Mouse (Mus musculus): ENCODE measurements around the gene Gm973.

The Gm973 gene

DNA sequence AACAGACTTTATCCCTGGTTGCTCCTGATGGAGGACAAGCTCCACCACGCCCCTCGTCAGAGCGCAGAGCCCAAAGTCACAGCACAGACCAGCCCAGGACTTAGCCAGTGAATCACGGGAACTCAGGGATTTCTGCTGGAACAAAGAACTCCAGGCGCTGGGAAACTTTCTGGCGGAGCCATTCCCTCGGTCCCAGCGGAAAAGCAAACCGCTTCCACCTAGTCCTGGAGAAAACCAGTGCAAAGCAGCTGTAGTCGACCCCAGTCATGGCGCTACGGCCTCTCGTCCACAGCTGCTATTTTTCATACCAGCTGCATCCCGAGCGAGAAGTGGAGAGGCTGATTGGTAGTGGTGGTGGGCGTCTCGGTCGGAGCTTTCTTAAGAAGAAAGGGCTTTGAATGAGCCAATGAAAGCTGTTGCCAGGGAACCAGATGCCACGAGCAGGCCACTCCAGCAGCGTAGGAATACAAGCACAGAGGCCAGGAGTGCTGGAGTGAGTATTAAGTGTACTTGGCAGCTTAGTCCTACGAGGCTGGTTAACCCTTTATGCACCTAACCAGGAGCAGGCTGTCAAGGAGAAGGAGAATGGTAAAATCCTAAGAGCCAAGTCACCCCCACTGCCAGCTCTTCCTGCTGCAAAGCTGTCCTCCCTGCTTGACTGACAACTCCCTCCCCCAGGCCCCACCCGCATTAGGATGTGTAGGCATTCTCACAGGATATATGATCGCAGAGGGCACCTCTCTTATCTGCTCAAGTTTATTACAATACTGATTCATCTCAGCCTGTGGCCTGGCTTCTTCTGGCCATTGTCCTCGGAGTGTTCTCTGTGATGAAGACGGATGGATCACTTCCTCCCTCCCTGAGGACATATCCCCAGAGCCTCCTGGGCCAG lies at the start of gene Gm973:
TSS of gene Gm973 (plus strand) at position 239 of the 892 bp plus-strand sequence.
- no peak for DNase-seq (ENCODE audit: low spot score)

DNA sequence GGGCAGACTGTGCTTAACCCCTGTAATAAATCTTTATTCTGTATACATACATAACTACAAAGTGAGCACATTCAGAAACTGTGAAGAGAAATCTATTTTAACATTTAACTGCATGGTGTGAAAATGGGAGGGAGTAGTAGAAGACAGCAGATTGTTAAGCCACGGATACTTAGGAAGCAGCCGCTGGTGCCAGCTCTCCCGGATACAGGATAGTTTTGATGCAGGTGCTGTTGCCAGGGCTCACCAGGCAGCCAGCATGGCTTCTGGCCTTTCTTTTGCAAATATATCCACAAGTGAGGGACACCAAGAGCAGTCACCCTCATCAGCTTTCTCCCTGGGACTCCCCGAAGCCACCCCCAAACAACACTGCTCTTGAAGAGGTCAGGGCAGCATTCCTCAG lies 46.9 kb upstream of the Gm973 start:
- DNase-seq (ENCODE audit: low spot score): no peak

DNA sequence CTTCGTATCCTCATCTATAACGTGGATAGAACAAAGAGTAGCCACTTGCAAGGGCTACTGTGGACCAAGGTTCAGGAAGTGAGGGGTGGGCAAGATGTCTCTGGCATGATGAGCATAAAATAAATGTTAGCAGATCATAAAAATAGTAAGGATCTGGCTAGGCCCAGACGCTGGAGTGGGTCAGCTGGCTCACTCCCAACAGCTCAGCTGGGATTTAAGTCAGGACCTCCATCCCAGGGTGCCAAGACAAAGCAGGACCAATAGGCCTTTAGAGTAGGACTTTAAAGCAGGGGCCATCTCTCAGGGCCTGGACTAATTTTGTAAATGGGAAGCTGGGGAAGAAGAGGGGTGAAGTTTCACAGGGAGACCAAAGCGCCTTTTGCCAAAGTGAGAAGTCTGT lies 45.3 kb upstream of the Gm973 start:
- no peak for DNase-seq (ENCODE audit: low spot score)

DNA sequence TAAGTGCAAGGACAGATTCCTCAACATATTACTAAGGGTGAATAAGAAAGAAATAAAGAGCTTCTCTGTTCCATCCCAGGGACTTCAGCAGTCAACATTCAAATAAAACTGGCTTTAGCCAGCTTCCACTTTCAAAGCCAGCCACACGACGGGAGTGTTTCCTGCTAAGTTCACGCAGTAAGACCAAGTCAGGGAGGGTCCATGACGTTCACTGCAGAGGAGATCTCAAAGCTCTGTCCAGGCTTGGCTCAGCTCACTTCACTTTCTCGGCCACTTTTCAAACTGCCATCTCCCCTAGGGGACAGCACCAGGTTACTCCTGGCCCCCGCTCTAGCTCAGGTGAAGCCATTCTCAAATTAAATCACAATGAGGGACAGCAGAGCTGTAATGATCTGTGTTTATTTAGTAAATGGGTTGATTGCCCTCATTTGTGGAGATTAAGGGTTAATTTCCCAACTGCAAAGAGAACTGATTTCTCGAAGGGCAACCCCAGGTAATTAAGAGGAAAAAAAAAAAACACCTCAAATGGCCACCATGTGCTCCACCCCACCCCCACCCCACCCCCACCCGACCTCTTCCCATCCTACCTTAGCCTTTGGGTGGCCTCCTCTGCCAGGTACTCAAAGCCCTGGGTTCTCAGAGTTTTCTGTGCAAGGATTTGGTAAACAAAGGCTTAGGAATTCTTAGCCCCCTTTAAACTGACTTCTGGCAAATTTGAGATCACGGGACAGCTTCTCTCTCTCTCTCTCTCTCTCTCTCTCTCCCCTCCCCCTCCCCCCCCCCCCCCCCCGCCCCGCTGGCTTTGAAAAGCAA lies 43.5 kb upstream of the Gm973 start:
- DNase-seq (ENCODE audit: low spot score): no peak

DNA sequence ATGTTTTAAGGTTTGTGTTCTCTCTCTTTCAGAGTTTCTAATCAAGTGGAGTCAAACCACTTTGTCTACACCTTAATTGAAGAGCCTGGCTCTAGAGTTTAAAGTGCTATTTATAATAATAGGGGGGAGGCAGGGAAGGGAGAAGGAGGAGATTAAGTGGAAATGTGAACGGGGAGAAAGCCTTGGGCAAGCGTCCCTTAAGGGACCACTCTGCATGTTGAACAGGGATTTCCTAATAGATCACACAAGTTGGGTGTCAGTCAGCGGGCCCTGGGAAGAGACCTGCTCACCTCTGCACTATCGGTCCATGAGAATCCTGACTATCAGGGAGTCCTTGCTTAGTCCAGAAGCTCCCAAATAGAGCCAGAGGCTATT lies 42.9 kb upstream of the Gm973 start:
- no peak for DNase-seq (ENCODE audit: low spot score)

DNA sequence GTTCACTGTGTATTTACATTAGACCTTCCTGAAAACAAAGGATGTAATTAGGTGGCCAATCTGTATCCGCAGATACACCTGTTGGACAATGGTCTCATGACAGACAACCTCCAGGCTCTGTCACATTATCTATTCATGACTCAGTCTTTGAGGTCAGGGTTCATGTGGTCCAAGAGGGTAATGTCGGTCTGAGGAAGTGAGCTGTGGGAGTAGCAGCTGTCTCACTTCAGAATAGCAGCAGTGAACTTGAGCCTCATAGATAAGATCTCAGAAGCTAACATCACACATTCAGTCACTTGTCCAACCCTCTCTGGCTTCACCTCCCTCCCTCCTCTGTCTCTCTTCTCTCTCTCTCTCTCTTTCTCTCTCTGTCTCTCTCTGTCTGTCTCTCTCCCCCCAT lies 40.4 kb upstream of the Gm973 start:
- no peak for DNase-seq (ENCODE audit: low spot score)

DNA sequence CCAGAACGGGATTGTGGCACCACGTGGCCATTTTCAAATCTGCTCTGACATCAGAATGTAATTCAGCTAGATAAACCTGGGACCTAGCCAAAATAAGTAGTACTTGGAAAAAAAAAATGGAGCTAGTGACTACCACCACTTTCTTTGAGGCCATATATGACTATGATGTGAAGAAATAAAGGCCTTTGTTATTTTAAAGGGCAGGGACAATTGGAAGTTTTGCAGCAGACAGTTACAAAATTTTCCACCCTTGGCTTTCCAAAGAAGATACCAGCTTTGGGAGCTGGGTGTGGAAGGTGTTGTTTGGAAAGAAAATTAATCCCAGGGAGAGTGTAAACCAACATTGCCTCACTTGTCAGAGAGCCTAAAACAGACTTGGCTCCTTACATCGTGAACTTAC lies 37.2 kb upstream of the Gm973 start:
- DNase-seq (ENCODE audit: low spot score): no peak

DNA sequence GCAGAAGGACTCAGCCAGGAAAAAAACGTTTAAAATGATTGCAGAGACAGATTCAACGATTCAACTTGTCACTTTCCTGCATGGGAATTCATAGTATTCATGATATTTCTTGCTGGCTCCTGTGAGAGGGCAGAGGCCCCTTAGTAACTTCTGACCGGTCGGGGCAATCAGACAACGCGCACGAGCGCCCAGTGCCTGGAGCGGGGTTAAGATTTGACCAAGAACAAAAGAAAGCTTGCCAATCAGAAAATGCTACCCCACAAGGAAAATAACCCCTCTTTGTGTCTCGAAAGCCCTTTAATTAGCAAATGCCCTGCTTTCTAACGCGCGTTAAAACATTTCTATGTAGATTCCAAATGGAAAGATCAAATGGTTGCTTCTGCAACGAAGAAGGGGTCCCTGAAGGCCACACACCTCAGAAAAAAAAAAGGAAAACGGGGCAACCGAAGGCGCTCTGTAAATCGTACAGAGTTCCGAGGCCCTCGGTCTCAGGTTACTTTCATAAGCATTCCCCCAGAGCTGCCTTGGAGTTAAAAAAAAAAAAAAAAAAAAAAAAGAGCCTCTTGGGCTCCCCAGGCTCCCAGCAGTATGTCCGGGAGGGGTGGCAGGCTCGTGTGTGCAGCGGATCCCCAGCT lies 35.1 kb upstream of the Gm973 start:
- no peak for DNase-seq (ENCODE audit: low spot score)

DNA sequence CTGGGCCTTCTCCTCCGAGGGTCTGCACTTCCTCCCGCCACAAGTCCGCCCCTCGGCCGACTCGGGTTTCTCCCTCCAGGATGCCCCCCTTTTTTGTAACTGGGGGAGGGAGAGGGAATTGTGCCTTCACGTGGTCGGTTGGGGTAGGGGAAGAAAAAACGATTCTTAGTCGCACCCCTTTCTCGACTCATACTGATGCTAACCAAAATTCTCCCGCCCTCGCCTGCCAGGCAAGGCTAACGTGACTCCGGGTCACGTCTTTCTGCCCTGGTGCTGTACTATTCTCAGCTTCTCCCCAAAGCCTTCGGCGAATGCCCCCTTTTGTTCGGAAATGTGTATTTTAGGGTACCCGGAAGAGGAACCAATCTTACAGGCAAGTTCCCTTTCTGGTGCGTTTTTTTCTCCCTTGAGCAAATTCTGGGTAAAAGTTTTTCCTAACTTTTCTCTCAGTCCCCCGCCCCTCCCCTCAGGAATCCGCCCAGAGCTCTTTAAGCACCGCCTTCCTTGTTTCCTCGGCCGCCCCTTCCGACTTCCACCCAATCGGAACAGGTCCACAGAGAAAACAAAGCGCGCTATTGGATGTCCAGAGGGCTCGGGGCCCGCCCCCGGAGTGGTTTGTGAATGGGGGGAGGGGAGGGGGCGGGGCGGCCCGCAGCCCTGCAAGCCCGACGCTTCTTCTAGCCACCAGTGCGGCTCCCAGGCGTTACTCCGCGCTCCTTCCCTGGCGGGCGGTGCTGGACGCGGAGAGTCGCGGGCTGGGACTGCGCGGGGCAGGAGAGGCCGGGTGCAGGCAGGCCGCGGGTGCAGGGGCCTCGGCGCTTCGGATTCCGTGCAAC lies 34.4 kb upstream of the Gm973 start:
- peak; percentile 85 for DNase-seq (ENCODE audit: low spot score)

DNA sequence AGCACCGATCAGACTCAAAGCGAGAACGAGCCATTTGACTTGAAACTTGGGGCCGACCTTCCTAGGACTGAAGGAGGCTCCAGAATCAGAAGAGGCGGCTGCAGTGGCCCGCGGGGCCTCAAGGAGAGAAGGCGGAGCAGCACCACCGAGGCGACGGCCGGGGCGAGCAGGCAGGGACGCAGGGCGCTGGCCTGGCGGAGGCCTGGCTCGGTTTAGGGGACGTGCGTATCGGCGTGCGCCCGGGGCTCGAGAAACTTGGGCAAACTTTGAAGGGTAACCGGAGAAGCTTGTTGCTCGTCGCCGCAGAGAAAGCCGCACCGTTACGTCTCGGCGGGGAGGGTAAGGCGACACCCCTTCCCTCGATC lies 33.8 kb upstream of the Gm973 start, which contains the start of gene Fzd7:
TSS of gene Fzd7 (plus strand) at position 94 of the 365 bp plus-strand sequence.
- DNase-seq (ENCODE audit: low spot score): no peak

DNA sequence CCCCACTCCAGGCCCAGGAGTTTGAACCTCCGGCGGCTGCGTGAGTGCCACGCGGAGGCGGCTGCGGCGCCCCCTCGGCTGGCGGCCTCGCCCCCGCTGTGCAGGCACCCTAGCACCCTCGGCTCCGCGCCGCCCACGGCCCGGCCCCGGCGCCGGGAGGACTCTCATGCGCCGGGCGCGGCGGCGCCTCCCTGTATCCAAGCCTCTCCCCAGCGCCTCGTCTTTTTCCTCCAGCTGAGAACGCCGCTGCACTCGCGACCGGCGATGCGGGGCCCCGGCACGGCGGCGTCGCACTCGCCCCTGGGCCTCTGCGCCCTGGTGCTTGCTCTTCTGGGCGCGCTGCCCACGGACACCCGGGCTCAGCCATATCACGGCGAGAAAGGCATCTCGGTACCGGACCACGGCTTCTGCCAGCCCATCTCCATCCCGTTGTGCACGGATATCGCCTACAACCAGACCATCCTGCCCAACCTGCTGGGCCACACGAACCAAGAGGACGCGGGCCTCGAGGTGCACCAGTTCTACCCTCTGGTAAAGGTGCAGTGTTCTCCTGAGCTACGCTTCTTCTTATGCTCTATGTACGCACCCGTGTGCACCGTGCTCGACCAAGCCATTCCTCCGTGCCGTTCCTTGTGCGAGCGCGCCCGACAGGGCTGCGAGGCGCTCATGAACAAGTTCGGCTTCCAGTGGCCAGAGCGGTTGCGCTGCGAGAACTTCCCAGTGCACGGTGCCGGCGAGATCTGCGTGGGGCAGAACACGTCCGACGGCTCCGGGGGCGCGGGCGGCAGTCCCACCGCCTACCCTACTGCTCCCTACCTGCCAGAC lies 33.2 kb upstream of the Gm973 start:
- DNase-seq (ENCODE audit: low spot score): peak; percentile 4

DNA sequence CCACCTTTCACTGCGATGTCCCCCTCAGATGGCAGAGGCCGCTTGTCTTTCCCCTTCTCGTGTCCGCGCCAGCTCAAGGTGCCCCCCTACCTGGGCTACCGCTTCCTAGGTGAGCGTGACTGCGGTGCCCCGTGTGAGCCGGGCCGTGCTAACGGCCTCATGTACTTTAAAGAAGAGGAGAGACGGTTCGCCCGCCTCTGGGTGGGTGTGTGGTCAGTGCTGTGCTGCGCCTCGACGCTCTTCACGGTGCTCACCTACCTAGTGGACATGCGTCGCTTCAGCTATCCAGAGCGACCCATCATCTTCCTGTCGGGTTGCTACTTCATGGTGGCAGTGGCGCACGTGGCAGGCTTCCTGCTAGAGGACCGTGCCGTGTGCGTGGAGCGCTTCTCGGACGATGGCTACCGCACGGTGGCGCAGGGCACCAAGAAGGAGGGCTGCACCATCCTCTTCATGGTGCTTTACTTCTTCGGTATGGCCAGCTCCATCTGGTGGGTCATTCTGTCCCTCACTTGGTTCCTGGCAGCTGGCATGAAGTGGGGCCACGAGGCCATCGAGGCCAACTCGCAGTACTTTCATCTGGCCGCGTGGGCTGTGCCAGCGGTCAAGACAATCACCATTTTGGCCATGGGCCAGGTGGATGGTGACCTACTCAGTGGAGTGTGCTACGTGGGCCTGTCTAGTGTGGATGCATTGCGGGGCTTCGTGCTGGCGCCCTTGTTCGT lies 32.4 kb upstream of the Gm973 start:
- peak; percentile 16 for DNase-seq (ENCODE audit: low spot score)

DNA sequence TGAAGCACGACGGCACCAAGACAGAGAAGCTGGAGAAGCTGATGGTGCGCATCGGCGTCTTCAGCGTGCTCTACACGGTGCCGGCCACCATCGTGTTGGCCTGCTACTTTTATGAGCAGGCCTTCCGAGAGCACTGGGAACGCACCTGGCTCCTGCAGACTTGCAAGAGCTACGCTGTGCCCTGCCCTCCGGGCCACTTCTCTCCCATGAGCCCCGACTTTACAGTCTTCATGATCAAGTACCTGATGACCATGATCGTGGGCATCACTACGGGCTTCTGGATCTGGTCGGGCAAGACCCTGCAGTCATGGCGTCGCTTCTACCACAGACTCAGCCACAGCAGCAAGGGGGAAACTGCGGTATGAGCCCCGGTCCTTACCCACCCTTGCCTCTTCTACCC lies 31.8 kb upstream of the Gm973 start:
- no peak for DNase-seq (ENCODE audit: low spot score)

DNA sequence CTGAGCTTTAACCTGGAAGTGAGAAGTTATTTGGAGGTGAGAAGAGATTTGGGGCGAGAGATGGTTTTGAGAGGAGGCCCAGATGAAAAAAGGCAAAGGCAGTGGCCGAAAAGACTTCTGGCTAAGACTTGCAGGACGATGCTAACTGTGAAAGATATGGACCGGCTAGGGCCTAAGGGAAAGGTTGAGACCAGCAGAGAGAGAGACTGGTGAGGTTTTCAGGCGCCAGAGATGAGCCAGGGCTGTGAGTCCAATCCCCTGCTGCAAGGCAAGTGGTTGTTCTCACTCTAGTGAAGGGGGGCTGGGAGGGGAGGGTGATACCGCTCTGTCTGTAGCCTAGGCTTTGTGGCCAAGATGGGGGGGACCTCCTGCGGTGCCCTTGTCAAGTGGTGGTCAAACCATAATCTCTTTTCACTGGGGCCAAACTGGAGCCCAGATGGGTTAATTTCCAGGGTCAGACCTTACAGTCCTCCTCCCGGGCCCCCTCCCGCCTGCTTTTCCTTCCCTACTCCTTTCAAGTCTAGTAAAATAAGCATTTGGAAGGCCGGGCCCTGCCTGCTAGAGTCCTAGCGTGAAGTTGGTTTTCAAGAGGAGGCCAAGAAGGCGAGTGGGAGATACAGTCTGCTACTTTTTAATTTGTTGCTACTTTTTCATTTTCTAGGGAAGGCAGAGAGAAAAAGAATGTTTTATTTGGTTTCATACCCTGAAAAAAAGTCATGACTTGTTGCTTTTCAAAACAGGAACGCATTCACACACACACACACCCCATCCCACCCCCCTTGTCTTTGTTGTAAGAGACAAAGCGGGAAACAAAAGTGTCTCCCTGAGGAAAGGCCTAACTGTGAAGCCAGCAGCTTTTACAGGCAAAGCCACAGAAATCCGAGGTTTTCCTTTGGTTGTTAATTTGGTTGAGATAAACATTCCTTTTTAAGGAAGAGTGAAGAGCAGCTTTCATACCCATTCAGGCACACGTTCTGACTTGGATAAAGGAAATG lies 31.0 kb upstream of the Gm973 start:
- DNase-seq (ENCODE audit: low spot score): no peak

DNA sequence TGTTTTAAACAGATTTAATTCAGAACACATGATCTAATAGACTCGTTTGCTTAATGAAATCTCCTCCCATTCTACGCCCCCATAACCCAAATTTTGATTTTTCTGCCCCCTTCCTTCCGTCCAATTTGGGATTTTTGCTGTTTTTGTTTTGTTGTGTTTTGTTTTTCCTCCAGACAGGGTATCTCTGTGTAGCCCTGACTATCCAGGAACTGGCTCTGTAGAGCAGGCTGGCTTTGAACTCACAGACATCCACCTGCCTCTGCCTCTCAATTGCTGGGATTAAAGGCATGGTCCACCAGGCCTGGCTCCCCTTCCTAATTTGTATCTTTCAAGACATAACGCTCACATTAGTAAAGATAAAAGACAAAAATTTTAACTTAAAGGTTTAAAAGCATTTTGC lies 30.3 kb upstream of the Gm973 start:
- no peak for DNase-seq (ENCODE audit: low spot score)

DNA sequence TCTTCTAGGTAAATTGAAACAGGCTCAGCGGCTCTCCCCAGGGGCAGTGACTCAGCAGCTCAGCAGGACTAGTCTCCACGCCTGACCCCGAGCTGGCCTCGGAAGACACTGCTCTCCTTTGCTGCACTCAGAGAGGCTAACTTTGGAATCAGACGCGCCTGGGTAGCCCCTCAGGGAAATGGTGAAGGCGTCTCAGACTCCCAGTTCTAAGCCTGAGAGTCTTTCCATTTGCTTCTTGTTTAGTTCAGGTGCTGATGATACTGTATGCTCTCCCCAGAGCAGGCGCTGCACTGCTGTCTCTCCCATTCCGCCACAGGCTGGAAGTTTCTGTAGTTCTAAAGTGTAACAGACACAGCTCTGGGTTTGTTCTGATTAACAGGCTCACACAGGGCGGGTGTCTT lies 28.4 kb upstream of the Gm973 start:
- no peak for DNase-seq (ENCODE audit: low spot score)

DNA sequence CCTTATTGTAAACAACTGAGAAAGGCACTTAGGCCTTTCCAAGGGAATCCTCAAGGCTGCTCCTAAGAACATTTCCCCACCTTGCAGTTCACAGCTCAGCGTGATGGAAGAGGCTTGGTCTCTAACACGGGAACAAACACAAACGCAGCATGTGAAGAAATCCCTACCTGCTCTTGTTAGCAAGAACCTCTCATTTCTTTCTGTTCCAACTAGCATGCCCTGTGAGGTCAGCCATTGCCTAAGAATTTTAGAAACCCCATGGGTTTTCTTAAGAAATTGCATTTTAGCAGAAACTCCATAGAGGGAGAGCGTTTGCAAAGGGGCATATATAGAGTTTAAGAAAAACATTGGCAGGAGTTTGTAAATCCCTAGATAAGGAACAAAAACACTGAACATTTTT lies 27.6 kb upstream of the Gm973 start:
- no peak for DNase-seq (ENCODE audit: low spot score)

DNA sequence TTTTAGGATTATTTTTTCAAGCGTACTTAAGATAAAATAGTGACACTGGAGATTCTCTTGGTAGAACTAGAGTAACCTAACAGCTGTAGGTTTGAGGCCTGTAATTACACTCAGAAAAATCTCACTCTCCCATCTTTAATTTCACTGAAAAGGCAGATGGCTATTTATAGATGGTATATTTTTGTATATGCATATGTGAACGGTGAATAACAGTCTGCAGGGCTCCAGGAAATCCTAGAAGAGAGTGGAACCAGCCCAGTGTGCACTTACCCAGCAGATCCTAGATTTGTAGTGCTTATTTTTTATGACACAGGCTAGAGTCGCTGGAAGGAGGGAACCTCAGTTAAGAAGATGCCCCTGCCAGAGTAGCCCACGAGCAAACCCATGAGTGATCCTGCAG lies 27.1 kb upstream of the Gm973 start:
- no peak for DNase-seq (ENCODE audit: low spot score)

DNA sequence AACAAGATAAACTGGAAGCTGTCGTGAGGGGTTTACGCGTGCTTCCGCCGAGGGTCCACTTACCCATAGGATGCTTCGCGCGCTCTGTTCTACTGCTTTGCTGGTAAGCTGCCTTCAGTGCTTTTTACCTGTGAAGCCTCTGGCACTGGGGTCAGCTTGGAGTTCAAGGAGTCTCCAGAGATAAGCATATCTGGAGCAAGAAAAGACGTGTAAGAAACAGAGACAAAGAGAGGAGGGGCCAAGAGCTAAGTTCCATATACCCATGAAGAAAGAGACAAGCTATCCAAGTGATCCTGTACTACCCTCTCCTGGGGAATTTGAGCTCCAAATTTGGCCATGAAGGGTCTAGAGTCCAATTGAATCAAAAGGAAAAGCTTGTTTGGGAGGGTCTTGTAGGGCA lies 24.5 kb upstream of the Gm973 start:
- no peak for DNase-seq (ENCODE audit: low spot score)

Data from T-cell, adult 2 months (primary cell).